Mouse (Mus musculus): ENCODE results near the gene Utp6.
"Not testable (repeated sequence)": the region's sequence is repeated elsewhere in the genome, so short reads cannot be mapped to it uniquely, and the experiment has no call there.

Utp6 gene

GRCm38 (mm10) chr11:79962125-79962876 is at the start of gene Utp6:
TSS of gene Utp6 (minus strand) at chr11:79962390.
- DNase-seq (ENCODE audit: low read depth, low spot score), result peak; percentile 99

GRCm38 (mm10) chr11:79994271-79994988 is 32.2 kb upstream of the Utp6 start:
- no peak for DNase-seq (ENCODE audit: low read depth, low spot score)

GRCm38 (mm10) chr11:79993356-79994270 is 31.4 kb upstream of the Utp6 start:
- peak; percentile 65 for DNase-seq (ENCODE audit: low read depth, low spot score)

- peak; percentile 98 for DNase-seq (ENCODE audit: low read depth, low spot score)
Measured at GRCm38 (mm10) chr11:79992592-79993355, 30.6 kb upstream of the Utp6 start, which contains the start of gene Suz12. TSS of gene Suz12 (plus strand) at chr11:79993106.

GRCm38 (mm10) chr11:79992035-79992591 is 29.9 kb upstream of the Utp6 start:
- no peak for DNase-seq (ENCODE audit: low read depth, low spot score)

GRCm38 (mm10) chr11:79991600-79991999 is 29.4 kb upstream of the Utp6 start:
- DNase-seq (ENCODE audit: low read depth, low spot score), result no peak

- no peak for DNase-seq (ENCODE audit: low read depth, low spot score)
Measured at GRCm38 (mm10) chr11:79990120-79990519, 27.9 kb upstream of the Utp6 start.

DNA sequence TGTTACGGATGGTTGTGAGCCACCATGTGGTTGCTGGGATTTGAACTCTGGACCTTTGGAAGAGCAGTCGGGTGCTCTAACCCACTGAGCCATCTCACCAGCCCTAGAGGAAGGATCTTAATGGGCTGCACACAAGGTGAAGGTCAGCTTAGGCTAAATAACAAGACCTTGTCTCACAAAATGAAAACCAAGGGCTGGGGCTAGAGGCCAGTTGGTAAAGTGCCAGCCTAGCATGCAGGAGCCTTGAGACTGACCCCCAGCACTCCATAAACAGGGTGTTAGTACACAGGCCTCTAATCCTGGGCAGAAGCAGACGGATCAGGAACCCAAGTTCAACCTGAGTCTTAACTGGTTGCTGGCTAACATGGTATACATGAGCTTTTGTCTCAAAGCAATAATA is 25.7 kb upstream of the Utp6 start:
- DNase-seq (ENCODE audit: low read depth, low spot score), result peak; percentile 37

- peak; percentile 68 for DNase-seq (ENCODE audit: low read depth, low spot score)
Measured at GRCm38 (mm10) chr11:79986886-79987285, 24.7 kb upstream of the Utp6 start.

DNA sequence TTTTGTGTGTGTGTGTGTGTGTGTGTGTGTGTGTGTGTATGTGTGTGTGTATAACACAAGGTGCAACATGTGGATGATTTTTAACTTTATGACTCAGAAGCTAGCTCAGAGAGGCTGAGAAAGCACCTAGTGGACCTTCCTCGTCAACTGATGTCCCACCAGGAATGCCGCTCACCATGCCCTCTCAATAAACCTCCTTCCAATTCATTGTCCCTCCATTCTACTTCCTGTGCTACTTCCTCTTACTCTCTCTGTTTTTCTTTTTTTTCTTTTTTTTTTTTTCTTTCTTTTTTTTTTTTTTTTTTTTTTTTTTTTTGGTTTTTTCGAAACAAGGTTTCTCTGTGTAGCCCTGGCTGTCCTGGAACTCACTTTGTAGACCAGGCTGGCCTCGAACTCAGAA is 15.6 kb upstream of the Utp6 start:
- DNase-seq (ENCODE audit: low read depth, low spot score), result peak; percentile 45

- DNase-seq (ENCODE audit: low read depth, low spot score), result not testable (repeated sequence)
Measured at GRCm38 (mm10) chr11:79977061-79977460, 14.9 kb upstream of the Utp6 start.

DNA sequence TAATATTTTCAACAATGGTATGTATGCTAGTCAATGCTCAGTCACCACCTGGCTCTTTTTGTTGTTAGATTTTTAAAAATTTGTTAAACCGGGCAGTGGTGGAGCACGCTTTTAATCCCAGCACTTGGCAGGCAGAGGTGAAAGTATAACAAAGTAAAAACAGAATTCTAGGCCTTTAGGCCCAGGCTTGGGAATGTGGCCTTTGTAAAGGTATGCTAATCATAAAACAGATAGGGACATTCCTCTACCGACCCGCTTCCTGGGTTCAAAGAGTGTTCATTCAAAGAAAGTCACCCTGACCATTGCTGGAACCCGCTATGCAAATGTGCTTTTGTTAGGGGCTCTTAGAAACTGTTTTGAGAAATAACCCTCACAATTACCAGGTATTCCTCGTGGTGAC is 14.5 kb upstream of the Utp6 start:
- peak; percentile 93 for DNase-seq (ENCODE audit: low read depth, low spot score)

- DNase-seq (ENCODE audit: low read depth, low spot score), result peak; percentile 93
Measured at GRCm38 (mm10) chr11:79976222-79976621, 14.0 kb upstream of the Utp6 start.

DNA sequence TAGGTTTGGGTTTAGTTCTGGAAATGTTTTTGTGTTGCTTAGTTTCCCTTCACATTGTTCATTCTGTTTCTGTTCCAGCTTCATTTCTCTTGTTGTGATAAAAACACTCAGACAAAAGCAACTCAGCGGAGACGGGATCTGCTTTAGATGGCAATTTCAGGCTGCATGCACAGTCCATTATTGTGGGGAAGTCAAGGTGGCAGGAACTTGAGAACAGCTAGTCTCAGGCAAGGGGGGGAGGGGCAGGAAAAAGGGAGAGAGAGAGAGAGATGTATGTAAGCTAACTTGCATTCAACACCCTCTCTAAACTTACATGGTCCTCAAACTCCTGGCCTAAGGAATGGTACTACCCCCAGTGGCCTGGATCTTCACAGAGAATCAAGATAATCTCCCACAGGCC is 13.2 kb upstream of the Utp6 start:
- peak; percentile 96 for DNase-seq (ENCODE audit: low read depth, low spot score)

DNA sequence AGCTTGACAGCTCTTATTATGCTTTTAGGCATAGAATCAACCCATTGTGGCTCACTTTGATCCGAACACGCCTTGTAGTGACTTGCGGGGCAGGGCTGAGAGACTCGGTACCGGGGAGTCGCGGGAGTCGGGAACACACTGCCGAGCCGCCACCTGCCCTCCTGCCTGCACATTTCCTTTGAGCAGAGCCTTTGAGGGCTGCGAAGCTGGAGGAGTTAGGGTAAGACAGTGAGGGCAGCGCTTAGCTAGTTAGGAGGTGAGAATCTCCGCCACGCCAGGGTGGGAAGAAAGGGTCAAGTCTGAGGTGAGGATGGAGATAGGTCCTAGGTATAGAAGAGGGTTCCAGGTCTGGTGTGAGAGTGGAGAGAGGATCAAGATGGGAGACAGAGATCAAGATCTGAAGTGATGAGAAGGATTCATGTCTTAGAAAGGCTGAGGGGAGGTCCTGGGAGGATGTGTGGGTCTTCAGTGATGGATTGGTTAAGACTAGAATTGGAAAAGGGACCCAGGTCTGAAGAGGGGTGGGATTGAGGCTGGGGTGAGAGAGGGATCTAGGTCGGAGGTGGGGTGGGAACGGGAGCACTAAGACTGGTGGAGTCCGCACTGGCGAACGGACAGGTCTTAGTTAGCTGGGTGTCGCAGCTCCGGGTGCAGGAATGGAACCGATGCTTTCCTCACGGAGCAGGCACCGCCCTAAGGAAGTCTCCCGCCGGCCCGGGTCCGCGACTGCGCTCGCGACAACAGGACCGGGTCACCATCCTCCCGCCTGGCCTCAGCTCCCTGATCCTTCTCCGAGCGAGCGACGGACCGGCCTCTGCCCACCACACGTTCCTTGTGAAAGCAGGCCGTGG is 11.7 kb upstream of the Utp6 start:
- peak; percentile 78 for DNase-seq (ENCODE audit: low read depth, low spot score)

DNA sequence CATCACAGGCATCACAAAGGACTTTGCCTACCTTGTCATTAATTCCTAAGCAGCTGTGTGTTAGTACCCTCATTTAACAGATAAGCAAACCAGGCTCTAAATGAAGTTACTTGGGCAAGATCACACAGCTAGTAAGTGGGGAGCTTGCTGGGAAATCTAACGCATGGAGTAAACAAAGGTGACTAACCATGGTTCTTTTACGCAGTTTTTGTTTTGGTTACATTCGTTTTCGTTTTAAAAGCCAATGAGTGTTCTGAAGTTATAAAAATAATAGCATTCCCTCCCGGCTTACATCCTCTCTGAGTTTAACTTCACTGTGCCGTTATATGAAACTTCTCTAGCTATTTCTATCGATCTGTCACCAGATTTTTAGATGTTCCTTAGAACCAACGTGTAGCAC is 10.9 kb upstream of the Utp6 start:
- DNase-seq (ENCODE audit: low read depth, low spot score), result peak; percentile 35

- peak; percentile 29 for DNase-seq (ENCODE audit: low read depth, low spot score)
Measured at GRCm38 (mm10) chr11:79967752-79968151, 5.6 kb upstream of the Utp6 start.

DNA sequence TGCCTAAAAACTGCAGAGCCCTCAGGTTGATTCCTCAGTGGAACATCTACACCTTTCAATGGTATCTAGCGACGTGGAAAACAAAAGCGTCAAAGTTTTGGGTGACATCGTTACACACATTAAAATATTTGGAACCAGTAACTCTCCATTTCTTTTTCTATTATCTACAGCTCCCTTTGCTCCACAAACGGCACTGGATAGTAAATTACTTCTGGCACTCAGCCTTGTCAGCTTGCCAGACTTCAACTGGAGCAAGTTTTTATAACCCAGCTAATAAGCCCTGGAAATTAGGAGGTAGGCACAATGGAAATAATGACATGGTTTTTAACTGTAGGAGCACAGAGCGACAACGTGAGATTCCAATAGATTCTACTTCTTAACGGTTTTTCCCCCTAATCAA is 3.7 kb upstream of the Utp6 start:
- DNase-seq (ENCODE audit: low read depth, low spot score), result no peak

- no peak for DNase-seq (ENCODE audit: low read depth, low spot score)
Measured at GRCm38 (mm10) chr11:79963212-79963974, 1.2 kb upstream of the Utp6 start.
